Mouse (Mus musculus): ENCODE data around the gene Olfr1387. TPM values are rescaled to one million over a fixed set of nuclear protein-coding genes. Genes with fewer than 3 reads are reported as not detected.
"Not testable (repeated sequence)": the region's sequence is repeated elsewhere in the genome, so short reads cannot be mapped to it uniquely, and the experiment has no call there.

Olfr1387 gene
- total RNA-seq (2021): not detected
- long read RNA-seq, experiment 1: 0 reads
- long read RNA-seq, experiment 2: 0 reads

DNA sequence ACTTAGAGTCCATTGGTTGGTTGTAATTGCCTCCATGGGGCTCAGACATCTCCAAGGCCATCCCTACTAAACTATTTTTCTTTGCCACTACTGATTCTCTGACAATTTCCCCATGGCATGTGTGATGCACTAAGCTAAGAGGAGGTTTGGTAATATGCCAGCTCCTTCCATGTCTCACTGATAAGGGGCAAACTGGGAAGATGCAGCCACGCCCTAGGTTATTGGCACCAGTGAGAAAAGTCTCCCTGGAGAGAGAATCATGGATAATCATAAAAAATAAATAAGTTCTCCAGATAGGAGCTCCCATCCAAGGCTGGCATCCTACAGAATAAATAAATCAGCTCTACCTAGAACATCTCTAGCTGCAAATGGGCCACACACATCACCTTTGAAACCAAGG, at the start of gene Olfr1387:
Gene Olfr1387, plus strand, starts transcription at position 301 of the 400 bp plus-strand sequence.
- no peak for TF ChIP-seq CTCF (conservative IDR thresholded peaks at IDR 0.05)
- DNase-seq (ENCODE audit: low spot score in 2 of 2): no peak
- Histone ChIP-seq H3K4me3 (no peak within 1 kb of the TSS), H3K27ac (no peak within 1 kb of the TSS)

DNA sequence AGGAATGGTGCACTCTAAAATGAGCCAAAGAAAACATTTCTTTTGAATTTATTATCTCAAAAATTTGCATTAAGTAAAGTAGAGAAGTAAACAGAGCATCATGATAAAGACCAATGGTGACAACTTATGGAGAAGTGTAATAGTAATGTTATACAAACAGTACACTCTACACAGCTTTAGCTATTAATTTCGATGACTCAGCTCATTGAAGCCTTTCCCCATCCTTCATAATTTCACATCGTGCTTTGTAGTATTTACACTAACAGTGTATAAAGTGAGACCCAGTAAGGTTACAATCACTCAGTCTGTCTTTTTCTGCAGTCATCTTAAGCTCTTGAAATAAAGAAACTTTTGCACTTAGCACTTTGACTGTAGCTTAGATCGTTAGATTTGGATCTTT, 48.4 kb upstream of the Olfr1387 start:
- Histone ChIP-seq H3K4me3 (no peak overlapping the region), H3K27ac (no peak overlapping the region)
- no peak for DNase-seq (ENCODE audit: low spot score in 2 of 2)
- no peak for TF ChIP-seq CTCF (conservative IDR thresholded peaks at IDR 0.05)

DNA sequence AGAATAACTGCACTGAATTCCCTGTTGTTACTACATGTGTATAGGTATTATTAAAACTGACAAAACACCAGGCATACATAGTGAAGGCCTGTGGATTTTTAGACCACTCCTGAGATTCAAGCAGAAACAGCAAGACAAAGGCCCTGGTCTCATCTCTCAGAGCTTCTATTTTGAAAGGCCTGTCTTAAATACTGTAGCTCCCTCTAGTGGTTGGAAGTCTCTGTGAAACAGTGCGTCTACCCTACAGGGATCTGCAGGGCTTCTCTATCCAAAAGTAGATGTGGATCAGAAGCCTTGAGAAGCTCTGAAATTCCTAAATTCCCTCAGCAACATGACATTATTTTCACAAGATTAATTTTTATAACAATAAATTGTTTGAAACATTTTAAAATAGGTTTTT, 44.6 kb upstream of the Olfr1387 start:
- no peak overlapping the region for H3K4me3 ChIP-seq
- TF ChIP-seq CTCF (conservative IDR thresholded peaks at IDR 0.05): peak; percentile 71
- DNase-seq (ENCODE audit: low spot score in 2 of 2): no peak
- H3K27ac ChIP-seq: no peak overlapping the region

DNA sequence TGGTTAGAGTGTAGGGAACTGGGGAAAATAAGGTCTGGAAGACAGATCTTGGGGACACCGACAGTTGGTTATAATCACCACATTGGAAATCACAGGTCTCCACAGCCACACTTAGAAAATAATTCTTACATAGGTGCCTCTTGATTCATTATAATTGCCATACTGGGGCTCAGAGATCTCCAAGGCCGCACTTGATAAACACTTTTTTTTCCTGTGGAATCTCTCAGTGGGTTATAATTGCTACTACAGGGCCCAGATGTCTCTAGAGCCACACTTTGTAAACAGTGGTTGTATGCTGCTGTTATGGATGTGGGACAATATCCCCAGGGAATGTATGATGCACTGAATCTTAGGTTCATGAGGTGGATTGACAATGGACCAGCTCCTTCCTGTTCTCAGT, 32.4 kb upstream of the Olfr1387 start, which contains the start of gene Olfr1389:
Gene Olfr1389, plus strand, starts transcription at position 301 of the 400 bp plus-strand sequence.
- DNase-seq (ENCODE audit: low spot score in 2 of 2): no peak
- TF ChIP-seq CTCF (conservative IDR thresholded peaks at IDR 0.05): no peak
- Histone ChIP-seq H3K4me3 (no peak within 1 kb of the TSS), H3K27ac (no peak within 1 kb of the TSS)

DNA sequence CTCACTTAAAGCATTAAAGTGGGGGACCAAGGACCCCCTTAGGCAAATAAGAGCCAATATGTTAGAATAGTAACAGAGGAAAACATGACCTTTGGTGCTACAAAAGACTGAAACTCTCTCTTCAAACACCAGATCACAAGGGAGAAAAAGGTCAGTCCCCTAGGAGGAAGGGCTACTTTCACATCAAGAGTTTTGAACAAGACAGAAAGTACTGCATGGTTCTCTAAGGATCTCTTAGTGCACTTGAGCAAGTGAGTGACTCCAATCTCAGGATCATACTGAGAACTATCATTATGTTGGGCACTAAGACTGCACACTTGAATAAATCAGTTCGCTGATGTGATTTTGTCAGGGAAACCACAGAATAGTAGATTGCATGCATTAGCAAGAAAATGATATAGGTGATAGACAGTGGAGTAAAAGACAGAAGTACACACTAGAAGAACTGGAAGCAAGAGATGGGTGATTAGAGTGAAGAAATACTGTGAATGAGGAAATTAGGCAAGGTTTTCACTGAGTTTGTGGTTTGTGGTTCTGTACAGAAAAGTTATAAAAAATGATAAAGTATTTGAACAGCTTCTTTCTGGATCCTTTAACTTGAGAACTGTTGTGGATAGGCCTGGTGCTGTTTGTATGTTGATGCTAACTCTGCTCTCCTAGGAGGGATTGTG, 29.8 kb upstream of the Olfr1387 start:
- Histone ChIP-seq H3K4me3 (no peak overlapping the region), H3K27ac (no peak overlapping the region)
- no peak for TF ChIP-seq CTCF (conservative IDR thresholded peaks at IDR 0.05)
- DNase-seq (ENCODE audit: low spot score in 2 of 2): no peak

DNA sequence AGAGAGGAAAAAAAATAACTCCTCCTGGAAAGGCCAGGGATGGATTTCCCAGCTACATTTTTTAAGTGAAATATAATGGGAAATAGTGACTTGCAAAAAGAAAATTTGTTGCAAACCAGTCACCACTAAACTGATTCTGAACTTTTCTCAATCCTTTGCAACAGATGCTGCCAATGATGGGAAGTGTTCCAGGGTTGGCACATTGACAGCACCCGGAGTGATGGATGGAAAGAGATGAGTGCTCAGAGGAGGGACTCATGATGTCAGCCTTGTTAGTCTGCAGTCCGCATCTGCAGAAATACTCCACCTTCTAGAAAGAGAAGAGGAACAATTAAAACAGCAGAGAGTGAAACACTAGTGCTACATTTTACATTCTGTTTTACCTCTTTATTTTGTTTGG, 25.5 kb upstream of the Olfr1387 start:
- no peak for TF ChIP-seq CTCF (conservative IDR thresholded peaks at IDR 0.05)
- H3K4me3 ChIP-seq: no peak overlapping the region
- DNase-seq (ENCODE audit: low spot score in 2 of 2): peak; percentile 21 to 46
- no peak overlapping the region for H3K27ac ChIP-seq

DNA sequence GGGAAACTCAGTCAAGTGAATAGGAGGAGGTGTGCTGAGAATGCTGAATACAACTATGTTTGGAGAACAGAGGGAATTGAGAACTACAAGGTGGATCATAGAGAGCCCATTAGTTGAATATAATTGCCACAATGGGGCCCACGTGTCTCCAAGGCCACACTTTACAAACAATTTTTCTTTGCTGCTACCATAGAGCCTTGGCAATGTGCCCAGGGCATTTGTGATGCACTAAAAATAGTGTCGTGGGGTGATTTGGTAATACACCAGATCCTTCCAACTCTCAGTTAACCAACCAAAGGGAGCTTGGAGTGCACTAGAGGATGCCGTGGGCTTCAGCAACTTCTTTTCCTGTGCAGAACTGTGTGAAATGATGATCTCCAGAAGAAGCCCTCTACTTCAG, 18.7 kb upstream of the Olfr1387 start, which contains the start of gene Olfr1388:
Gene Olfr1388, plus strand, starts transcription at position 214 of the 400 bp plus-strand sequence.
- H3K27ac ChIP-seq: no peak within 1 kb of the TSS
- DNase-seq (ENCODE audit: low spot score in 2 of 2): peak in 1 of 2 experiments; percentile 11
- TF ChIP-seq CTCF (conservative IDR thresholded peaks at IDR 0.05): no peak
- no peak within 1 kb of the TSS for H3K4me3 ChIP-seq

DNA sequence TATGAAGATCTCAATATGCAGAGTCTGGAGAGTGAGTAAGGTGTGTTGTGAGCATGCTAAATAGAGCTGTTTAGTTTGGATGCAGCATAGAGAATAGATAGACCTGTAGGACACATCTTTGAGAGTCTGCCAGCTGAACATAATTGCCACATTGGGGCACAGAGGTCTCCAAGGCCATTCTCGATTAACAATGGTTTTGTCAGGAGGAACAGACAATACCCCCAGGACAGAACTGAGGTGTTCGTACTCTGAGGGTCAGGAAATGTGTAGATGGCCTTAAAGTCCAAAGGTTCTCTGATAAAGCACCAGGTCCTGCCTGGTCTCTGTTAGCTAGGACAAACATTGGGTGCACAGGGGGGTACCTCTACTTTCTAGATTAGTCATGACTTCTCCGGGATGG, 9.6 kb downstream of the Olfr1387 start, which contains the start of gene Olfr1386:
Gene Olfr1386, plus strand, starts transcription at position 301 of the 400 bp plus-strand sequence.
- not testable (repeated sequence) for H3K4me3 ChIP-seq; H3K27ac ChIP-seq; DNase-seq (ENCODE audit: low spot score in 2 of 2)

DNA sequence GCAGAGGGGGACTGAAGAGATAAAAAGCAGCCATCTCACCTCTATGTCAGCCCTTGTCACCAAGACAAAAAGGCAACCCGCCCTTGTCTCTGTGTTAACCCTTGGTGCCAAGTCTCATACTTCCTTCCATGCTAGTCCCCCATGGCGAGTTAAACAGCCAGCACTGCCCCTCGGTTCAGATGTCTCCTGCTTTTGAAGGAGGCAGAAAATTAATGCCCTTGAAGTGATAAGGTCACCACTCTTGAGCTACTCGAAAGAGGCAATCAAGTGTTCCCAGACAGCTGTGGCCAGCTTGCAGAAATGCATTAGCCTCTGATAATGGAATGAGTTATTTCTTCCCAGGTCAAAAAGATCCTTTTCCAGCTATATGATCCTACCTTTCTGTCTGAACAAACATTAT, 30.8 kb downstream of the Olfr1387 start:
- DNase-seq (ENCODE audit: low spot score in 2 of 2): no peak
- H3K4me3 ChIP-seq: no peak overlapping the region
- no peak overlapping the region for H3K27ac ChIP-seq
- TF ChIP-seq CTCF (conservative IDR thresholded peaks at IDR 0.05): no peak

DNA sequence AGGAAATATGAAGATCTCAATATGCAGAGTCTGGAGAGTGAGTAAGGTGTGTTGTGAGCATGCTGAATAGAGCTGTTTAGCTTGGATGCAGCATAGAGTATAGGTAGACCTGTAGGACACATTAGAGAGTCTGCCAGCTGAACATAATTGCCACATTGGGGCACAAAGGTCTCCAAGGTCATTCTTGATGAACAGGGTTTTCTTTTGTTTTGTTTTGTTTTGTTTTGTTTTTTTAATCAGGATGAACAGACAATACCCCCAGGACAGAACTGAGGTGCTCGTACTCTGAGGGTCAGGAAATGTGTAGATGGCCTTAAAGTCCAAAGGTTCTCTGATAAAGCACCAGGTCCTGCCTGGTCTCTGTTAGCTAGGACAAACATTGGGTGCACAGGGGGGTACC, 33.6 kb downstream of the Olfr1387 start, which contains the start of gene Olfr1385:
Gene Olfr1385, plus strand, starts transcription at position 301 of the 400 bp plus-strand sequence.
- not testable (repeated sequence) for DNase-seq (ENCODE audit: low spot score in 2 of 2); H3K4me3 ChIP-seq; H3K27ac ChIP-seq

Other genes starting within 250 kb of the Olfr1387 start
- 10 to 100 TPM; 62.1 to 64.3 TPM for gene Mgat1, start 211.2 kb upstream of the Olfr1387 start, total RNA-seq (2021)
- gene Olfr1393, start 177.0 kb upstream of the Olfr1387 start, total RNA-seq (2021): not detected
- gene Olfr1392, start 170.1 kb upstream of the Olfr1387 start, total RNA-seq (2021): not detected
- not detected for gene Olfr10, start 150.6 kb upstream of the Olfr1387 start, total RNA-seq (2021)
- not detected for gene Olfr1391, start 132.6 kb upstream of the Olfr1387 start, total RNA-seq (2021)
- gene Olfr1390, start 120.2 kb upstream of the Olfr1387 start, total RNA-seq (2021): not detected
- not detected for gene Olfr1389, start 32.3 kb upstream of the Olfr1387 start, total RNA-seq (2021)
- under 1 TPM; 0.61 to 0.67 TPM for gene Olfr1388, start 18.7 kb upstream of the Olfr1387 start, total RNA-seq (2021)
- gene Olfr1386, start 9.7 kb downstream of the Olfr1387 start, total RNA-seq (2021): not detected
- not detected for gene Olfr1385, start 33.7 kb downstream of the Olfr1387 start, total RNA-seq (2021)
- gene Olfr1384, start 51.4 kb downstream of the Olfr1387 start, total RNA-seq (2021): not detected
- not detected for gene Olfr1383, start 64.3 kb downstream of the Olfr1387 start, total RNA-seq (2021)
- not detected for gene Olfr1382, start 72.9 kb downstream of the Olfr1387 start, total RNA-seq (2021)
- gene Olfr1381, start 88.1 kb downstream of the Olfr1387 start, total RNA-seq (2021): not detected
- not detected for gene Olfr1380, start 101.5 kb downstream of the Olfr1387 start, total RNA-seq (2021)
- gene Flt4, start 153.9 kb downstream of the Olfr1387 start, total RNA-seq (2021): 1 to 10 TPM; 2.2 to 2.6 TPM
- gene Scgb3a1, start 208.3 kb downstream of the Olfr1387 start, total RNA-seq (2021): not detected